Mouse (Mus musculus) urinary bladder, postnatal 36 days (tissue): ENCODE results near the gene Btg3.
"Not testable (repeated sequence)": the region's sequence is repeated elsewhere in the genome, so short reads cannot be mapped to it uniquely, and the experiment has no call there.

ENCODE experiments used
- DNase-seq, 2 experiments: peaks; one replicate each; pipeline ENCODE4 v3.0.0; 2022; ENCODE audit warnings: low spot score in 2 of 2, mixed read lengths in 1 of 2

The Btg3 gene

GRCm38 (mm10) chr16:78376745-78377570 is at the start of gene Btg3:
TSS of gene Btg3 (minus strand) at chr16:78377192.
- peak; percentile 79 to 84 for DNase-seq

GRCm38 (mm10) chr16:78417733-78418132 is 40.7 kb upstream of the Btg3 start:
- DNase-seq = no peak

GRCm38 (mm10) chr16:78416500-78416899 is 39.5 kb upstream of the Btg3 start:
- DNase-seq = no peak

- DNase-seq = no peak
Measured at GRCm38 (mm10) chr16:78409991-78410390, 33.0 kb upstream of the Btg3 start.

- DNase-seq = no peak
Measured at GRCm38 (mm10) chr16:78407855-78408254, 30.9 kb upstream of the Btg3 start.

GRCm38 (mm10) chr16:78406657-78407056 is 29.7 kb upstream of the Btg3 start:
- DNase-seq = no peak

- no peak for DNase-seq
Measured at GRCm38 (mm10) chr16:78402316-78402715, 25.3 kb upstream of the Btg3 start.

GRCm38 (mm10) chr16:78399423-78399822 is 22.4 kb upstream of the Btg3 start:
- DNase-seq = no peak

GRCm38 (mm10) chr16:78398734-78399133 is 21.7 kb upstream of the Btg3 start:
- no peak for DNase-seq

- no peak for DNase-seq
Measured at GRCm38 (mm10) chr16:78391354-78391753, 14.4 kb upstream of the Btg3 start.

- DNase-seq = no peak
Measured at GRCm38 (mm10) chr16:78389986-78390385, 13.0 kb upstream of the Btg3 start.

- DNase-seq = no peak
Measured at GRCm38 (mm10) chr16:78389122-78389521, 12.1 kb upstream of the Btg3 start.

GRCm38 (mm10) chr16:78378493-78378892 is 1.5 kb upstream of the Btg3 start:
- DNase-seq = no peak

GRCm38 (mm10) chr16:78375821-78376691 is 936 bp downstream of the Btg3 start:
- peak; percentile 24 to 37 for DNase-seq

- peak in 1 of 2 experiments; percentile 7 for DNase-seq
Measured at GRCm38 (mm10) chr16:78375222-78375621, 1.8 kb downstream of the Btg3 start.

- no peak for DNase-seq
Measured at GRCm38 (mm10) chr16:78373743-78374142, 3.2 kb downstream of the Btg3 start.

GRCm38 (mm10) chr16:78372786-78373185 is 4.2 kb downstream of the Btg3 start:
- DNase-seq = no peak

GRCm38 (mm10) chr16:78371491-78372046 is 5.4 kb downstream of the Btg3 start:
- DNase-seq = no peak

- DNase-seq = not testable (repeated sequence)
Measured at GRCm38 (mm10) chr16:78364554-78364953, 12.4 kb downstream of the Btg3 start.

- DNase-seq = no peak
Measured at GRCm38 (mm10) chr16:78361466-78361865, 15.5 kb downstream of the Btg3 start.

GRCm38 (mm10) chr16:78357757-78358156 is 19.2 kb downstream of the Btg3 start:
- DNase-seq = no peak

GRCm38 (mm10) chr16:78347328-78347926 is 29.6 kb downstream of the Btg3 start:
- DNase-seq = no peak
